Mouse (Mus musculus) mouse trophoblast stem cell (cell line): ENCODE measurements around the gene Fgf10.

Experiments
- in situ Hi-C, 2 experiments: fragments of 300-500 bp; cut with MseI, MboI; formaldehyde crosslinking; loops; 2 replicates in 1 of 2; 3 replicates in 1 of 2; pipeline ENCODE4 v1.15.1; 2025

Fgf10 gene

GRCm38 (mm10) chr13:118835078-118835477 is 165.5 kb downstream of the Fgf10 start:
- in situ Hi-C loops = no loop called here
